Mouse (Mus musculus): ENCODE measurements around the gene Ppp2r2d.

Ppp2r2d gene

DNA sequence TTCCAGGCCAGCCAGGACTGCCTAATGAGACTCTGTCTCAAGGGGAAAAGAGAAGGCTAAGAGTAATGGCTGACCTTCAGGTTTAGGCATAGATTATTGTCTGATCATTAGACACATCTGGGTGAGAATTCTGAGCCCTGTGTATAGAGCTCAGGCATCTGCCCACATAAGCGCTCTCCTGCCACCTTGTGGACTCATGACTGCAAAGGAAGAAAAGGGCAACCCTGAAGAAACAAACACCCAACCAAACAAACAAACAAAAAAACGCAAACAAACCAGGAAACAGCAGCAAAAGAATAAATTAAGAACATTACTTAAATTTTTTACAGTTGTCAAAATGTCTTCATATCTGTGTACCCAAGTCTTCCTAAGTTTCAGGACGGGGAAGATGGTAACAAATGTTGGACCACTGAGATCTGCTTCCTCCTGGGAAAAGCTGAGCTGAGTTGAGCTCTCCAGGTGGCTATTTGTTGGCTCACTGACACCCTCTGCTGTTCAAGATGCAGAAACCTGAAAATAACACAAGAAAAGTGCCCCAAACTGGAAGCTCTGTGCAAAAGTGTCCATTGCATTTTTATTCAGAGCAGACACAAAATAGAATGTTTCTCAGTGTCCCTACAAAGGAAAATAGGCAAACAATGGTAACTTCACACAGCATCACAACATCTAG is 78.0 kb downstream of the Ppp2r2d start:
- DNase-seq (ENCODE audit: low spot score), result no peak

- DNase-seq (ENCODE audit: low spot score), result no peak
Observed at GRCm38 (mm10) chr7:138928456-138928855, 82.6 kb downstream of the Ppp2r2d start.

Data from urinary bladder, postnatal 14 days (tissue).